ENCODE assay signal across 16 mouse cellular contexts in genomic region chr8:70377049-70377448, GRCm38 (mm10). TPM values are rescaled to one million over a fixed set of nuclear protein-coding genes. Genes with fewer than 3 reads are reported as not detected.
DNase-seq lines count a peak whose midpoint lies in the region; ATAC-seq lines count a peak whose summit lies in the region.
"Had no signal": no experiment of that assay in that cellular context is flagged by ENCODE, and none has a peak within 500 bp of the region (broad histone marks: within the 10 kb centered on the region; RNA-seq: fewer than 3 reads in every experiment).

No protein-coding gene starts in this region.

- peaks cover 98% of the 10 kb centered on the region for H3K27me3 ChIP-seq in hindbrain, embryonic 10.5 days (ENCODE audit: insufficient read depth, poor library complexity, severe bottlenecking)
- H3K27me3 ChIP-seq in hindbrain, embryonic 14.5 days (ENCODE audit: control insufficient read depth, insufficient read depth, low read length) = peaks cover 75% of the 10 kb centered on the region
- H3K27me3 ChIP-seq in limb, embryonic 15.5 days = peaks cover 79% of the 10 kb centered on the region

- H3K9me3 ChIP-seq in hindbrain, embryonic 10.5 days = no peaks in the 10 kb centered on the region
- H3K9me3 ChIP-seq in hindbrain, embryonic 14.5 days (ENCODE audit: control insufficient read depth, low read length) = no peaks in the 10 kb centered on the region
- H3K9me3 ChIP-seq in limb, embryonic 15.5 days = no peaks in the 10 kb centered on the region

- peak; percentile 24 for DNase-seq in CD4-positive, CD25-positive, alpha-beta regulatory T cell, adult 2 months (ENCODE audit: low read depth, low spot score)
- peak; percentile 14 for DNase-seq in hindbrain, embryonic 10.5 days (ENCODE audit: low spot score)
- DNase-seq in hindbrain, embryonic 14.5 days (ENCODE audit: low spot score) = no peak
- DNase-seq in retina, postnatal 1 day = peak; percentile 11
- DNase-seq in retina, embryonic 14.5 days (ENCODE audit: low spot score) = no peak
- no peak for DNase-seq in urinary bladder, postnatal 10 days (ENCODE audit: low spot score)
- DNase-seq: adrenal gland, adult 2 months; gastrocnemius, postnatal 10 days; layer of hippocampus, adult 9-11 months had no signal

- H3K4me2 ChIP-seq in hindbrain, embryonic 14.5 days (replicated peaks) = no peak overlapping the region
- H3K4me2 ChIP-seq in limb, embryonic 15.5 days = peak overlapping the region; percentile 17; the same call in 1 of the 2 replicates

- H3K4me1 ChIP-seq in hindbrain, embryonic 10.5 days (replicated peaks) = peaks cover 39% of the 10 kb centered on the region
- H3K4me1 ChIP-seq in hindbrain, embryonic 14.5 days (replicated peaks; ENCODE audit: control insufficient read depth, insufficient read depth, low read length) = peaks cover 9% of the 10 kb centered on the region
- H3K4me1 ChIP-seq in limb, embryonic 15.5 days = peaks cover 48% of the 10 kb centered on the region

- no peaks in the 10 kb centered on the region for H3K36me3 ChIP-seq in hindbrain, embryonic 10.5 days
- 0 out of 2 replicates have a peak, but pooled peaks cover 3% of the 10 kb centered on the region for H3K36me3 ChIP-seq in hindbrain, embryonic 14.5 days (replicated peaks; ENCODE audit: control insufficient read depth, insufficient read depth)
- H3K36me3 ChIP-seq in limb, embryonic 15.5 days = no peaks in the 10 kb centered on the region

- no peak overlapping the region for H3K4me3 ChIP-seq in hindbrain, embryonic 10.5 days
- H3K4me3 ChIP-seq in hindbrain, embryonic 14.5 days (replicated peaks; ENCODE audit: low read length) = no peak overlapping the region
- H3K4me3 ChIP-seq in limb, embryonic 15.5 days = no peak overlapping the region; the same call in 1 of the 2 replicates

- H3K27ac ChIP-seq in hindbrain, embryonic 10.5 days = no peak overlapping the region
- H3K27ac ChIP-seq in hindbrain, embryonic 14.5 days = no peak overlapping the region
- H3K27ac ChIP-seq in limb, embryonic 15.5 days = no peak overlapping the region
- H3K27ac ChIP-seq: kidney, postnatal 0 days had no signal

- 16% methylated on average over 15 of the region's 15 CpGs for WGBS in hindbrain, embryonic 10.5 days
- 18% methylated on average over 15 of the region's 15 CpGs for WGBS in hindbrain, embryonic 14.5 days
- WGBS in limb, embryonic 15.5 days = 15% methylated on average over 15 of the region's 15 CpGs

- no peak for ATAC-seq in CD4-positive, CD25-positive, alpha-beta regulatory T cell, adult 4 months
- ATAC-seq in hindbrain, embryonic 14.5 days (ENCODE audit: low FRiP score) = no peak
- no peak for ATAC-seq in limb, embryonic 15.5 days (ENCODE audit: insufficient number of reproducible peaks, low FRiP score, low TSS enrichment, low read depth)
- ATAC-seq: forebrain, embryonic 16.5 days; inflammation-experienced regulatory T-cells, adult 6 months had no signal

- H3K9ac ChIP-seq in hindbrain, embryonic 14.5 days = no peak overlapping the region
- no peak overlapping the region for H3K9ac ChIP-seq in limb, embryonic 15.5 days

RNA-seq across cellular contexts. Expression of gene Comp, which starts 3.7 kb away (rescaled TPM):
- under 1 TPM in 1 of 2 experiments, not detected in 1; 0.28 TPM for polyA plus RNA-seq in CD4-positive, CD25-positive, alpha-beta regulatory T cell, adult 4 months (2017; shearing (Covaris generic))
- polyA plus RNA-seq in hindbrain, embryonic 10.5 days (2016; fragmentation: Nextera tagmentation; extraction: Ambion mirVana) = 0.27 and 0.38 TPM in 2 replicates
- 0.10 and 0.27 TPM in 2 replicates for polyA plus RNA-seq in hindbrain, embryonic 14.5 days (2014; fragmentation: Nextera tagmentation; extraction: Ambion mirVana)
- 101 and 104 TPM in 2 replicates for polyA plus RNA-seq in limb, embryonic 15.5 days (2015; fragmentation: Nextera tagmentation; extraction: Ambion mirVana)
- polyA plus RNA-seq: liver, adult 2 months had no signal

RNA-seq across cellular contexts. Expression of gene Upf1, which starts 24.0 kb away (rescaled TPM):
- 10 to 100 TPM; 11.4 to 14.5 TPM for polyA plus RNA-seq in CD4-positive, CD25-positive, alpha-beta regulatory T cell, adult 4 months (2017; shearing (Covaris generic))
- polyA plus RNA-seq in hindbrain, embryonic 10.5 days (2016; fragmentation: Nextera tagmentation; extraction: Ambion mirVana) = 19.0 and 25.0 TPM in 2 replicates
- 17.3 and 17.9 TPM in 2 replicates for polyA plus RNA-seq in hindbrain, embryonic 14.5 days (2014; fragmentation: Nextera tagmentation; extraction: Ambion mirVana)
- polyA plus RNA-seq in limb, embryonic 15.5 days (2015; fragmentation: Nextera tagmentation; extraction: Ambion mirVana) = 13.8 and 16.7 TPM in 2 replicates

RNA-seq across cellular contexts. Expression of gene Gdf1, which starts 47.4 kb away (rescaled TPM):
- under 1 TPM in 1 of 2 experiments, not detected in 1; 0.71 TPM for polyA plus RNA-seq in CD4-positive, CD25-positive, alpha-beta regulatory T cell, adult 4 months (2017; shearing (Covaris generic))
- 2.9 and 4.3 TPM in 2 replicates for polyA plus RNA-seq in hindbrain, embryonic 10.5 days (2016; fragmentation: Nextera tagmentation; extraction: Ambion mirVana)
- 0.23 and 3.2 TPM in 2 replicates for polyA plus RNA-seq in hindbrain, embryonic 14.5 days (2014; fragmentation: Nextera tagmentation; extraction: Ambion mirVana)
- polyA plus RNA-seq in limb, embryonic 15.5 days (2015; fragmentation: Nextera tagmentation; extraction: Ambion mirVana) = 2.9 and 4.1 TPM in 2 replicates
- polyA plus RNA-seq: embryonic facial prominence, embryonic 14.5 days; liver, adult 2 months had no signal

Comparison
In these comparisons a context has a peak if more than half of its experiments do, and no peak if none do; other contexts are left out.
1. DNase-seq: peak in CD4-positive, CD25-positive, alpha-beta regulatory T cell, adult 2 months (single experiment), hindbrain, embryonic 10.5 days (single experiment) and retina, postnatal 1 day (single experiment); none in hindbrain, embryonic 14.5 days (single experiment), retina, embryonic 14.5 days (single experiment) and urinary bladder, postnatal 10 days (single experiment).
2. RNA of gene Comp, which starts 3.7 kb away (polyA plus RNA-seq): 101 to 104 TPM in limb, embryonic 15.5 days; 0.27 to 0.38 TPM in hindbrain, embryonic 10.5 days, 0.28 TPM in CD4-positive, CD25-positive, alpha-beta regulatory T cell, adult 4 months and 0.10 to 0.27 TPM in hindbrain, embryonic 14.5 days; every median in the first group is over 10 times any median in the second.